Mouse (Mus musculus) hindlimb bud, embryonic 11.5 days (tissue): ENCODE measurements around the gene Epn1.

ENCODE experiments used
- DNase-seq: peaks from one replicate; pipeline ENCODE4 v3.0.0-alpha.2; 2012; ENCODE audit warnings: low read depth, low spot score; ENCODE audit errors: extremely low spot score

Gene Epn1

GRCm38 (mm10) chr7:5092381-5092780, 12.3 kb downstream of the Epn1 start:
- DNase-seq, result no peak

- DNase-seq, result no peak
Measured at GRCm38 (mm10) chr7:5092831-5093510, 12.9 kb downstream of the Epn1 start.

GRCm38 (mm10) chr7:5098769-5099168, 18.7 kb downstream of the Epn1 start:
- no peak for DNase-seq

- DNase-seq, result no peak
Measured at GRCm38 (mm10) chr7:5099796-5100195, 19.8 kb downstream of the Epn1 start.

GRCm38 (mm10) chr7:5101066-5101663, 21.1 kb downstream of the Epn1 start:
- DNase-seq, result no peak

GRCm38 (mm10) chr7:5102564-5102963, 22.5 kb downstream of the Epn1 start:
- DNase-seq, result no peak

GRCm38 (mm10) chr7:5108272-5108671, 28.2 kb downstream of the Epn1 start:
- DNase-seq, result no peak

GRCm38 (mm10) chr7:5109301-5109700, 29.3 kb downstream of the Epn1 start:
- no peak for DNase-seq

GRCm38 (mm10) chr7:5112701-5113100, 32.7 kb downstream of the Epn1 start:
- DNase-seq, result no peak

- no peak for DNase-seq
Measured at GRCm38 (mm10) chr7:5116850-5117249, 36.8 kb downstream of the Epn1 start, which contains the start of gene Rfpl4. Gene Rfpl4, minus strand, starts transcription at chr7:5116950.

- DNase-seq, result no peak
Measured at GRCm38 (mm10) chr7:5125078-5125477, 45.0 kb downstream of the Epn1 start.

GRCm38 (mm10) chr7:5125549-5126406, 45.7 kb downstream of the Epn1 start, which contains the start of gene Rasl2-9:
Gene Rasl2-9, minus strand, starts transcription at chr7:5125950.
- no peak for DNase-seq
